Mouse (Mus musculus): Measurements from ENCODE around the gene Sbk1. TPM values are rescaled to one million over a fixed set of nuclear protein-coding genes. Genes with fewer than 3 reads are reported as not detected.
A peak's percentile ranks its signal among the peaks of the same experiment; 100 is the strongest.
"Not testable (repeated sequence)": the region's sequence is repeated elsewhere in the genome, so short reads cannot be mapped to it uniquely, and the experiment has no call there.

Gene Sbk1
- total RNA-seq, 2 experiments from 2014 or later, result 1.2 TPM

DNA sequence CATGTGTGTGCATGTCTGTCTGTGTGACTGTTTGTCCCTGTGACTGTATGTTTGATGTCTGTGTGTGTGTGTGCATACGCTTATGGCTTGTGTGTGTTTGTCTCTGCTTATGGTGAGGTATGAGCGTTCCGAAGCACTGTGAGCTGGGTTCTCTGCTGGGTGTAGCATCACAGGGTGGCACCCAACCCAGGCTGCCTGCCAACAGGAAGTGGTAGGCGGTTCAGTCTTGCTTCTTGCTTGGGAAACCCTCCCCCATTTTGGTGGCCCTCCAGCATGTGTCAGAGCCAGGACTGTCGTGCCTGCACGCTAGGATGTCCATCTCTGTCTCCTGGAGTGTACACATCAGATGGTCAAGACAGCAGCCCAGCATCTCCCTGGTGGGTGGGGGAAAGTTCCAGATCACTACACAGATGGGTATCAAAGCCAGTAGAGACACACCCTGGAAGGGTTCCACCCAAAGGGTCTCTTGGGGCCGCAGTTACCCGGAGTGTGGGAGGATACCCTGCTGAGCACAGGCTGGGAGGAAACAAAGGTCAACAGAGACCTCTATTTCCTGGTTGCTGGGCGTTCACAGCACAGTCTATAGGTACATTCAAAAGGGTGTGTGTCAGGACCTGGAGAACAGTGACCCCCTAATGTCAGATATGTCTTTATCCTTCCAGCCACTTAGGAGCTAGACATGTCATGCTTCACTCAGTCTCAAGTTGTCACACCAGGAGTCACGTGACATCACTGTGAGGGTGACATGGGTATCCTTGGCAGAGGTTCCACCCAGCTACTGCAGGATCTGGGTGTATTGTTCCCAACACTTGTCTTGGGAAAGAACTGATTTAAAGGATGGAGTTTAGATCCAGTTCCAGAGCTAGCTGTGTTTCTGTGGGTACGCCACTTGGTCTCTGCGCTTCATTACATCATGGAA, 13.1 kb downstream of the Sbk1 start:
- peak; percentile 60 for ATAC-seq (replicated peaks; ENCODE audit: poor library complexity, severe bottlenecking)

DNA sequence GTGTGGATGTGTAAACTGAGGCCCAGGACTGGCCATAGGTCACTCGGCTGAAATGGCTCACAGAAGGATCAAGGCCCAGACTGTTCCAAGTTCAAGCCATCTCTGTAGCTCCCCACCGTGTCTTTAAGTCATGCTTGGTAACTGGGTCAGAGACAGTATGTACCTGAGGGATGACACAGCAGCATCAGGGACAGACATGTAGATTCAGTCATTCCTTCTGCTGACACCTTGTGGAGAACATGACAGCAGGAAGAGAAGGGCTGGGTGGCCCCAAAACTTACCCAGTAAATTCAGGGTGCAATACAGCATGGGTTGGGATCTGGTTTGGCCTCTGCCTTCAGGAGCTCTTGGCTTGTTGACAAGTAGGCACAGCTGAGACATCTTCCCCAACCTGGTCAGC, 13.9 kb downstream of the Sbk1 start:
- ATAC-seq (replicated peaks; ENCODE audit: poor library complexity, severe bottlenecking), result no peak

DNA sequence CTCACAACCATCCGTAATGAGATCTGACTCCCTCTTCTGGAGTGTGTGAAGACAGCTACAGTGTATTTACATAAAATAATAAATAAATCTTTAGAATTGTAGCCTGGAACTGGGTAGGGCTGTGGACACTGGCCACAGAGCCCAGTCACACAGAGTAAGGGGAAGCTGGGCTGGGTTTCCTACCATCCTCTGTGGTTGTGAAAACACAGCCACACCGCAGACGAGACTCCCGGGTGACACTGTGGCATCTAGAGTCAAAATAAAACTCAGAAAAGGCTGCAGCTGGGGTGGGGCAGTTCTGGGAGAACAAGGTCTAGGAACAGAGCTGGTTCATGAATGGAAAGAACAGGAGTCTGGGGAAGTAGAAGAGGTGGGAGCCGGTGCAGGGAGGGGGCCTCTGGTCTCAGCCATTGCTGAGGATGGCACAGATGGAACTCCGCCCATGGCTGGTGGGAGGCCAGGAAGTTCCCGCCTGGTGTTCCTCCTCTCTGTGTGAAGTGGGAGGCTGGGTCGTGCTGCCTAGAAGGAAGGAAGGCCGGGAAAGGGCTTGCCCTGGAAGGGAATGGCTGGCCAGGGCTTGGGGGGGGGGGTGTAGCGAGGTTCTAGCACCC, 15.2 kb downstream of the Sbk1 start:
- ATAC-seq (replicated peaks; ENCODE audit: poor library complexity, severe bottlenecking), result peak; percentile 79

DNA sequence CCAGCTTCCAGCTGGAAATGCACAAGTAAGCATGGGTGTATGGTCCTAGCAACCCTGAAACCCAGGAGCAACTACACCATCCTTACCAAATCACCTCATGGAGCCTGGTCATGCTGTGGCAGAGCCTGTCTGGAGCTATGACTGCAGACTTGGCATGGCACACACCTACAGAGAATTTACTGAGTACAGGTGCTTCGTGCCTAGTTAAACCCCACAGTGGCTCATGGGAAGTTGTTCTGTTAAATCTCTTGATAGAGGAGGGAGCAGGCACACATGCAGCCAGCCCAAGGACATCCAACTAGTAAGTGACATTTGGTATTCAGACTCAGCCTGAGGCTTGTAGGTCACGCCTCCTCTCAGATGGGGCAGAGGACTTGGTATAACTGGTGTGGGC, 15.7 kb downstream of the Sbk1 start:
- no peak for ATAC-seq (replicated peaks; ENCODE audit: poor library complexity, severe bottlenecking)

DNA sequence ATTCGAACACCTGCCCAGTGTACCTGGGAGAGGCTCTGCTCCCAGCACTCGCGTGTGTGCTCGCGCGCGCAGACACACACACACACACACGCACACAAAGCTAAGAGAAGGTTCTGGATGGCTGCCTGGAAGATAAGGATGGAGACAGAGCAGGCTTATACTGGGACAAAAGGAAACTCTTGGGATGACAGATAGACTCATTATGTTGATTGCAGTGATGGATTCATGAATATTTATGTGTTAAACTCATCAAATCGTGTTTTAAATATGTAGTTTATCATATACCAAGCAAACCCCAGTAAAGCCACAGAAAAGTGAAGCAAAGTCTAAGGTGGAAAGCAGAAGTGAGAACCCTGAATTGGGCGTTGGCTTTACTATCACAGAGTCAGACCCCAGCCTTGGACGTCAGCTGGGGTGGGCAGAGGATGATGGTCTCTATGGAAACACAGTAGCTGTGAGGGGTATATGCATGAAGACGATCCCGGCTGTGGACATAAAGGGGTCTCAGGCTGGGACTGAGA, 16.2 kb downstream of the Sbk1 start:
- peak; percentile 54 for ATAC-seq (replicated peaks; ENCODE audit: poor library complexity, severe bottlenecking)

DNA sequence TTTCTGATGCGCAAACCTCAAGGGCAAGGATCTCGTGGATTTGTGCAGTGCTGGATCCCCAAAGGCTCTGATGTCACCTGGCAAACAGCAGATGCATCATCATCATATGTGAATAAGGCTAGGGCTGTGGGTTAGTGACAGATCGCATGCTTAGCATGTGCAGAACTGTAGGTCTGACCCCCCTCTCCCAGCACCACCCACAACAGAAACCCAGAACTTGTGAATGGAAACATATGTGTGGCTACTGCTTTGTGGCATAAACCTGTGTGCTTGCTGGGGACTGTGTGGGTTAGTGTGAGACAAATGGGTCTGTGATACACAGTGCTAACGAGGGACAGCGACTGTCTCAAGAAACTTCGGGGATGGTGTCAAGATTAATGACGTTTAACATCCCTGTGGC, 17.0 kb downstream of the Sbk1 start:
- no peak for ATAC-seq (replicated peaks; ENCODE audit: poor library complexity, severe bottlenecking)

DNA sequence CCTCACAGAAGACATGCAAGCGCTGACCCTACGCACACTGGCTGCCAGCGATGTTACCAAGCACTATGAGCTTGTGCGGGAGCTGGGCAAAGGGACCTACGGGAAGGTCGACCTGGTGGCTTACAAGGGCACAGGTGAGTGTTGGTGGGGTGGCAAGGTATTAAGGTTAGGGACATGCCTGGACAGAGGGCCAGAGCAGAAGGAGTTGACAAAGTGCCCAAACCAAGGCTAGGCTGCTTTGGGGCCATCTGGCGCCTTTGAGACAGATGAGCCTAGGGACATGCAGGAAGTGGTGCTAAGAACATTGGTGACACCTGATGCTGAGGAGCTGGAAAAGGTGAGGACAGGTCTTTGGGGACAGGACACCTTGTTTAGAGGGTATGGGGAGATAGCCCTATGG, 17.5 kb downstream of the Sbk1 start:
- no peak for ATAC-seq (replicated peaks; ENCODE audit: poor library complexity, severe bottlenecking)

DNA sequence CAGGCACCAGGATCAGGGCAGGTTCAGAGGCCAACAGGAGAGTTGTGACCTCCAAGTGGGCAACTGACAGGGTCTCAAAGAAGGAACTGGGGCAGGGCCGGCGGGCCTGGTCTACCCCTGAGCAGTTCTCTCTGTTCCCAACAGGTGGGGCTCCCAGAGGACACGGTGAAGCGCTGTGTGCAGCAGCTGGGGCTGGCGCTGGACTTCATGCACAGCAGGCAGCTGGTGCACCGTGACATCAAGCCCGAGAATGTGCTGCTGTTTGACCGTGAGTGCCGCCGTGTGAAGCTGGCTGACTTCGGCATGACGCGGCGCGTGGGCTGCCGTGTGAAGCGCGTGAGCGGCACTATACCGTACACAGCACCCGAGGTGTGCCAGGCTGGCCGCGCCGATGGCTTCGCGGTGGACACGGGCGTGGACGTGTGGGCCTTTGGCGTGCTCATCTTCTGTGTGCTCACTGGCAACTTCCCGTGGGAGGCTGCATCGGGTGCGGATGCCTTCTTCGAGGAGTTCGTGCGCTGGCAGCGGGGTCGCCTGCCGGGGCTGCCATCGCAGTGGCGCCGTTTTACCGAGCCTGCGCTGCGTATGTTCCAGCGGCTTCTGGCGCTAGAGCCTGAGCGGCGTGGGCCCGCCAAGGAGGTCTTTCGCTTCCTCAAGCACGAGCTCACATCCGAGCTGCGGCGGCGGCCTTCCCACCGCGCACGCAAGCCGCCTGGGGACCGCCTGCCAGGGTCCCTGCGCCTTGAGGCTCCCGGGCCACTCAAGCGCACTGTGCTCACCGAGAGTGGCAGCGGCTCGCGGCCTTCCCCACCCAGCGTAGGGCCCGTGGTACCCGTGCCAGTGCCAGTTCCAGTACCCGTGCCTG, 19.5 kb downstream of the Sbk1 start:
- no peak for ATAC-seq (replicated peaks; ENCODE audit: poor library complexity, severe bottlenecking)

DNA sequence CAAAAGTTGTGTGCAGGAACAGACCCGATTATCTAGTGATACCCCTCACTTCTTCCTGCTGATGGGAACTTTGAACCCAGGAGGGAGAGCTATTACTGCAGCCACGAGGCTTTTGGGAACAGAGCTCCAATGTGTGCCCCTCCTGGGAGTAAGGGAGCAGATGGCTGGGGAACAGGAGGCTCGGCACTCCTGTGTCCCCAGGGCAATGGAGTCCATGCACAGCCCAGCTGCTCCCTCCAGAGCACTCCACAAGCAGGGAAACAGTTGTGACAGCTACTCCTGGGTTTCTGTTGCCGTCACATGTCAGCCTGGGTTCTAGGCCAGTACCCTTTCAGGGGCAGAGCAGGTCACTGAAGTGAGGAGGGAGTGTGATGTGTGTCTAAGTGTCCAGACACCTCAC, 20.7 kb downstream of the Sbk1 start:
- no peak for ATAC-seq (replicated peaks; ENCODE audit: poor library complexity, severe bottlenecking)

DNA sequence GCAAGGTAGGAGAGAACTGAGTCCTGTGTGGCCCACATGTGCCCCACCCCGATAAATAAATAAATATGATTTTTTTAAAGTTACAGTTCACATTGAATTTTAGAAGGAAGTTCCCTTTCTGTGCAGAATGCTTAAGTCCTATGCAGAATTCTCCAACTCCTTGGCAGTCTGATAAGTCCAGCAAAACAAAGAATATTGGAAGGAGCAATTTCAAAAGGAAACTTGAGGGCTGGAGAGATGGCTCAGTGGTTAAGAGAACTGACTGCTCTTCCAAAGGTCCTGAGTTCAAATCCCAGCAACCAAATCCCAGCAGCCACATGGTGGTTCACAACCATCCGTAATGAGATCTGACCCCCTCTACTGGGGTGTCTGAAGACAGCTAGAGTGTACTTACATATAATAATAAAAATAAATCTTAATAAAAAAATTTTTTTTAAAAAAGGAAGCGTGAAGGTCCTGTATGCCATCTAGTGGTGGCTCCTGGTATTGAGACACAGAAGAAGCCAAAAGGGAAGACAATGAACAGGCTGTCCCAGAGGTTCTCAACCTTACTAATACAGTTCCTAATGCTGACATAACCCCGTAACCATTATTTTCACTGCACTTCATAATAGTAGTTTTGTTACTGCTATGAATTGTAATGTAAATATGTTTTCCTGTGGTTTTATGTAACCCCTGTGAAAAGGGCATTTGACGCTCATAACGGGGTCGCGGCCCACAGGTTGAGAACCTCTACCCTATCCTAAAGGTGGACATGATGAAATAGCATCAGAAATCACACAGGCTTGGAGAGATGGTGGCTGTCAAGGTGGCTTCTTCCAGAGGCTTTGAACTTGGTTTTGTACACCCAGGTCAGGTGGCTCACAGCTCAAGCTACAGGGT, 25.4 kb downstream of the Sbk1 start:
- no peak for ATAC-seq (replicated peaks; ENCODE audit: poor library complexity, severe bottlenecking)

DNA sequence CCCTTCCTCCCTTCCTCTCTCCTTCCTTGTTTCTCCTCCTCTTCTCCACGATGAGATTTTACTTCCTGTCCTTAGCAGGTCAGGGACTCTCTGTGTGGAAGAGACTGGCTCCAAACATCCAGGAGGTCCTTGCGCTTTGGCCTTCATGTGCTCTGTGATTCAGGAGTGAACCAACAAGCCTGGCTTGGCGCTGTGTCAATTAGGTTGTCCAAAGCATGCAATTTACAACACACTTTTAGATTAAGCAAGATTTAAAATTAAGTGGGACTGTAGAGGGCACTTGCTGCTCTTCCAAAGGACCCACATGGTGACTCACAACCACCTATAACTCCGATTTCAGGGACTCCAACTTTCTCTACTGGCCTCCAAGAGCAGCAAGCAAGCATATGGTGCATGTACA, 26.4 kb downstream of the Sbk1 start:
- ATAC-seq (replicated peaks; ENCODE audit: poor library complexity, severe bottlenecking), result no peak

DNA sequence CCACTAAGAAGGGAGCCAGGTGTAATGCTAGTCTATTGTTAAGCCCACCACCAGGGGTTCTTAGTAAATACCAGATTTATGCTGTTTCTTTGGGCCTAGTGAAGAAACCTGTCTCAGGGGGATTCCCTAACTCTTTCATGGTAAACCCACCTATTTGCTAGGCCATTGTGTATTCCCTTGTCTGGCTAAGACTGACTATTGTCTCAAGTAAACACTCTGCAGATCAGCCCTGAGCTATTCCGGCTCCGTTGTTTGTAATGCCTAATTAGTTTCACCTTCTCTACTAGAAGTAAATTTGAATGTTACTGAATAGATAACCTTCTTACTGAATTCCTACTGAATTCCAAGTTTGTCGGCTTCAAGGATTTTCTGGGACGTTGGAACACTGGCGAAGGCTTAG, 29.4 kb downstream of the Sbk1 start:
- ATAC-seq (replicated peaks; ENCODE audit: poor library complexity, severe bottlenecking), result not testable (repeated sequence)

DNA sequence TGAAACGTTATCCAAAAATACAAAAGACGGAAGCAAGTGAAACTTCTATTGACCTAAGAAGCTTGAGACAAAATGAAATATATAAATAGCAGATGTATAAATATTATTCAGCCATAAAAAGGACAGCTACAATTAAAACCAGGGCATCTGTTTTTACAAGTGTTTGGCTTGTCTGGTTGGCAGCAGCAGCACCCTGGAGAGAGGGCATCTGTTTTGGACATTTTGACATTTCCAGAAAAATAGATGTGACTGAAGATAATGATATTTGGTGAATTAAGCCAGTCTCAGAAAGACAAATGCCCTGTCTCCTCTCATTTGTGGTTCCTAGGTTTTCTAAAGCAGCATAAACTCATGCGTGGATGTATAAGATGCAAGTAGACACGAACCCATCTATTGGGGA, 39.4 kb downstream of the Sbk1 start:
- ATAC-seq (replicated peaks; ENCODE audit: poor library complexity, severe bottlenecking), result no peak

DNA sequence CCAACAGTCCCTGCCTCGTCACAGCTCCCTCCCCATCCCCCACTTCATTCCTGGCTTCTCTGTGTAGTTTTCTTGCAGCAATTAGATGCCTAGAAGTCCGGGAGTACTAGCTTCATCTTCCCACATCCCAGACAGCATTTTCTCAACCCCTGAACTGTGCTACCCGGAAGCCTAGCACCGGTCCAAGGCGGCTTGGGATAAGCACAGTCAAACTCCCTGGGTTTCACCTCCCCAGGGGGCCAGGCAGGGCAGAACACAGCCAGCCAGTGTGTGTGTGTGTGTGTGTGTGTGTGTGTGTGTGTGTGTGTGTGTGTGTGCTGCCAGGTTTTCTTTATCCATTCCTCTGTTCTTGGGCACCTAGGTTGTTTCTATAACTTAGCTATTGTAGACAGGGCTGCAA, 40.9 kb downstream of the Sbk1 start:
- no peak for ATAC-seq (replicated peaks; ENCODE audit: poor library complexity, severe bottlenecking)

DNA sequence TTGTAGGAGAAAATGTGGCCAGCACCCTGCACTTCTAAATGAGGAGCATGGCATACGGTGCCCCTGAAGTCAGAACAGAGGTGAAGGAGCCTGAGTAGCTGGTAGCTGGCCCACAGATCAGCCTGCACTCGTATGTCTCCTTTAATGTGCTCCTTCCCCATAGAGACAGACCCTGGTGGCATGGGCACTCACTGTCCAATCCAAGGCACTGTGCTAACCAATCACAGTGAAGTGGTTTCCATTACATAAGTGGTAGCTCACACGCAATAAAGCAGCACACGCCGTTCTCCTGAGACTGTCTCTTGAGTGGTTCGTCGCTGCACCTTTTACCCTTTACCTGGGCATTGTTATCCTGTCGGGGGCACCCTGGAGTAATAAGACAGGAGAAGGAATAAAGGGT, 41.9 kb downstream of the Sbk1 start:
- peak; percentile 65 for ATAC-seq (replicated peaks; ENCODE audit: poor library complexity, severe bottlenecking)

DNA sequence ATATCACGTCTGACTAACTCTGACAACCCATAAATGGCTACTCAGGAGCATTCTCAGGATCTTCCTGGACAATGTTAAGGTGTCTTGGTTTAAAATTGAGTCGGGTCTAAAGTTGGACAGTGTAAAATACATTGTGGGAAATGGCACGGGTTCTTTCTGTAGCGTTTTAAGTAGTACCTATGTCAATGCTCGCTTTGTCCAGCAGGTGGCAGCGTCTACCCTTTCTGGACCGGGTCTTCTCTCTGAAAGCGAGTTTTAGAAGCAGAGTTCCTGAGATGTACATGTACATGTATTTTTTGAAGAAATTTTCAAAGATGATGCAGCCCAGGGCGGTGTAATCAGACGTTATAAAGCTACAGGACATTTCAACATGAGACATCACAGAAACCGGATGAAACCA, 51.3 kb downstream of the Sbk1 start:
- peak; percentile 89 for ATAC-seq (replicated peaks; ENCODE audit: poor library complexity, severe bottlenecking)

DNA sequence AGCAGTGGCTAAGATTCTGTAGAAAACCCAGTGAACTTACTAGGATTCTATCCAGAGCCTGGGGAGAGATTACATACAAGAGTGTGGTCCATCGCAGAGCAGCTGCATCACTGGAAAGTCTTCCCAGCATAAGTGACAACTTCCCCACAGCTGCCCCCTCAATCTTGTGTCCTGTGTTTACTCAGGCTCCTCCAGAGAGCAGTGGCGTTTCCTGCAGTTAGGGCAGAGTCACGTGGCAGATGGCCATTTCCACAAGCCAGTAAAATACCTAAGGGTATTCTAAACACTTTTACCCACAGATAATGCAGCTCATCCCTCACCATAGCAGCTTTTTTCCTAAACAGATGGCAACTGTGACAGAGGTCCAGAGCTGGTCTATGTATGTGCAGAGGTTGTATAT, 52.4 kb downstream of the Sbk1 start:
- ATAC-seq (replicated peaks; ENCODE audit: poor library complexity, severe bottlenecking), result no peak

DNA sequence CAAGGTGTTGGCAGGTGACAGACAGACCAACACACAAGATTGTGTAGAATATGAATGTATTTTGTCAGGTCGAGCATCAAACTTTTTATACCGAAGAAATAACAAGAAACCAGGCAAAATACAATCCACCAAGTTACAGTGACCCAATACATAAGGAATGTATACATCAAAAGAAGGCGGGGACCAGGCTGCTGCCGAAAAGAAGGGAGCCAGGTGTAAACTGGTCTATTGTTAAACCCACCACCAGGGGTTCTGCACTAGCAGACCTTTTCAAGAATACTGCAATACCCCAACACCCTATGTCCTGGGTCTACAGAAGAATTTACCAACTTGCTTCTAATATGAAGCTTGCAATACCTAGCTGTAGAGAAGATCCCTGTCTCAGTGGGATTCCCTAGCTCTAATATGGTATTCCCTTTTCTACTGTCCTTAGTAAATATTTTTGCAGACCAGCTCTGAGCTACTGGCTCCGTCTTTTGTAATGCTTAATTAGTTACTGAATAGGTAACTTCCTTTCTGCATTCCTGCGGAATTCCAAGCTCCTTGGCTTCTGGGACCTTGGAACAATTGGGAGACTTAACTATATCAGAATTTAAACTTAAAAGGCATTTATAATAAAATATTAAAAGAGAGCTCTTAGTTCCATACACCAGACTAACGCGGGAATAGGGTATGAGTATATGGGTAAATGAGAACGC, 53.3 kb downstream of the Sbk1 start:
- not testable (repeated sequence) for ATAC-seq (replicated peaks; ENCODE audit: poor library complexity, severe bottlenecking)

DNA sequence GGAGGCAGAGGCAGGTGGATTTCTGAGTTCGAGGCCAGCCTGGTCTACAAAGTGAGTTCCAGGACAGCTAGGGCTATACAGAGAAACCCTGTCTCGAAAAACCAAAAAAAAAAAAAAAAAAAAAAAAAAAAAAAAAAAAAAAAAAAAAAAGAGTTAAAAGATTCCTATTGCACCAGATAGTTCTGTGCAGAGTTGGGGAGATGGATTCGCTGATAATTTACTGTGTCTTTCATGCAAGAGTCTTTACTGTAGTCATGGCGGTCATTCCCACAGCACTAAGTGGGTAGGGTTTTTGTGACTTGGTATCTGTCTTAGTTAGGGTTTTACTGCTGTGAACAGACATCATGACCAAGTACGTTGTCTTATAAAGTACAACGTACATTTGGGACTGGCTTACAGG, 56.4 kb downstream of the Sbk1 start:
- not testable (repeated sequence) for ATAC-seq (replicated peaks; ENCODE audit: poor library complexity, severe bottlenecking)
